Mouse (Mus musculus): ENCODE measurements around the gene Narf. TPM values are rescaled to one million over a fixed set of nuclear protein-coding genes. Genes with fewer than 3 reads are reported as not detected.

The Narf gene
- polyA plus RNA-seq, 1 experiment from 2014 or later = 65.0 TPM

Other genes with a start within 250 kb of the Narf start
- 150 and 165 TPM in 2 replicates for gene Csnk1d, start 245.9 kb upstream of the Narf start, polyA plus RNA-seq (2016; fragmentation: Nextera tagmentation; extraction: Ambion mirVana)
- not detected in 2 replicates for gene Cd7, start 197.8 kb upstream of the Narf start, polyA plus RNA-seq (2016; fragmentation: Nextera tagmentation; extraction: Ambion mirVana)
- gene Sectm1b, start 173.7 kb upstream of the Narf start, polyA plus RNA-seq (2016; fragmentation: Nextera tagmentation; extraction: Ambion mirVana) = not detected in 2 replicates
- not detected in 2 replicates for gene Sectm1a, start 156.0 kb upstream of the Narf start, polyA plus RNA-seq (2016; fragmentation: Nextera tagmentation; extraction: Ambion mirVana)
- 0.09 TPM in 1 of 2 replicates, not detected in the other for gene Tex19.2, start 118.6 kb upstream of the Narf start, polyA plus RNA-seq (2016; fragmentation: Nextera tagmentation; extraction: Ambion mirVana)
- gene Tex19.1, start 91.1 kb upstream of the Narf start, polyA plus RNA-seq (2016; fragmentation: Nextera tagmentation; extraction: Ambion mirVana) = not detected in 2 replicates
- gene Uts2r, start 77.0 kb upstream of the Narf start, polyA plus RNA-seq (2016; fragmentation: Nextera tagmentation; extraction: Ambion mirVana) = not detected in 2 replicates
- gene Hexdc, start 32.8 kb upstream of the Narf start, polyA plus RNA-seq (2016; fragmentation: Nextera tagmentation; extraction: Ambion mirVana) = 7.9 and 8.4 TPM in 2 replicates
- 16.1 and 19.7 TPM in 2 replicates for gene Ogfod3, start 32.5 kb upstream of the Narf start, polyA plus RNA-seq (2016; fragmentation: Nextera tagmentation; extraction: Ambion mirVana)
- 33.3 and 34.0 TPM in 2 replicates for gene Cybc1, start 7.9 kb upstream of the Narf start, polyA plus RNA-seq (2016; fragmentation: Nextera tagmentation; extraction: Ambion mirVana)
- gene Foxk2, start 22.7 kb downstream of the Narf start, polyA plus RNA-seq (2016; fragmentation: Nextera tagmentation; extraction: Ambion mirVana) = 13.0 and 13.8 TPM in 2 replicates
- 84.0 and 86.5 TPM in 2 replicates for gene Wdr45b, start 117.2 kb downstream of the Narf start, polyA plus RNA-seq (2016; fragmentation: Nextera tagmentation; extraction: Ambion mirVana)
- 3.1 and 3.8 TPM in 2 replicates for gene Rab40b, start 151.0 kb downstream of the Narf start, polyA plus RNA-seq (2016; fragmentation: Nextera tagmentation; extraction: Ambion mirVana)
- 7.3 and 7.7 TPM in 2 replicates for gene Fn3krp, start 184.1 kb downstream of the Narf start, polyA plus RNA-seq (2016; fragmentation: Nextera tagmentation; extraction: Ambion mirVana)
- 0.91 and 1.4 TPM in 2 replicates for gene Fn3k, start 197.7 kb downstream of the Narf start, polyA plus RNA-seq (2016; fragmentation: Nextera tagmentation; extraction: Ambion mirVana)
- 56.0 and 60.6 TPM in 2 replicates for gene Tbcd, start 214.7 kb downstream of the Narf start, polyA plus RNA-seq (2016; fragmentation: Nextera tagmentation; extraction: Ambion mirVana)